Mouse (Mus musculus) G1E-ER4 (cell line): Measurements from ENCODE around the gene Gdf10. TPM values are rescaled to one million over a fixed set of nuclear protein-coding genes. Genes with fewer than 3 reads are reported as not detected.

ENCODE experiments used
- GATA1 ChIP-seq: IDR thresholded peaks from one replicate; pipeline ENCODE4 v1.8.0; 2012; ENCODE audit warnings: low read length, inconsistent platforms
- polyA plus RNA-seq: library from polyadenylated mRNA; stranded (reverse); fragments of >175 nt; gene quantifications from 2 replicates; pipeline ENCODE4 v1.2.3, GENCODE M21; 2012

The Gdf10 gene
- polyA plus RNA-seq, result not detected in 2 replicates

DNA sequence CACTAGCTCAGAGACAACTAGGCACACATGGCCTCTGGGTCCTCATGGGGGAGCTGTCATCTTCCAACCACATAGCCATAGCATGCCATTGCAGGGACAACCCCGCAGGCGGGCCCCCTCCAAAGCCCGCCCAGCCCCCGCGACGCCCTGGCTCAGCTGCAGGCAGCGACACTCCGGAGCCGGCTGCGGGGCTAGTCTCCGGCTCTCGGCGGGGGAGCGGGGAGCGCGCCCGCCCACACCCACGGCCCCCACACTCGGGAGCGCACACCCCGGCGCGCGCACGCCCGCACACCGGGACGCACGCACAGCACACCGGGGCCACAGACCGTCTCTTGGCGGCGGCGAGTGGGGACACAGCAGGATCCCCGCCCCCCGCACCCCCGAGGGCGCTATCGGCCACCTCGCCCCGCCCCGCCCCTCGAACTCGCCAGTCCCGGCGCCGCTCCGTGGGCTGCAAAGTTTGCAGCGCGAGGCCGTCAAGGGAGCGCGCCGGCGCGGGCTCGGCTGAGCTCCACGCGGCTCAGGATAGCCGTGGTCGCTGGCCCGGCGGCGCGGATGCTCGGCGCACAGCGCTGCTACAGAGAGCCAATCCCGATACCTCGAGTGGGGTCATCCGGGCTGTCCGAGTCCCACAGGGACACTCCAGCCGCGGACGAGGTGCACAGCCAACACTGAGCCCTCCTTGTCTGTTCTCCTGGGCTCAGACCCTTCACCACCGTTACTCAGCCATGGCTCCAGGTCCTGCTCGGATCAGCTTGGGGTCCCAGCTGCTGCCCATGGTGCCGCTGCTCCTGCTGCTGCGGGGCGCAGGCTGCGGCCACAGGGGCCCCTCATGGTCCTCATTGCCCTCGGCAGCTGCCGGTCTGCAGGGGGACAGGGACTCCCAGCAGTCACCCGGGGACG, at the start of gene Gdf10:
Gene Gdf10, plus strand, starts transcription at position 420 of the 903 bp plus-strand sequence.
- TF ChIP-seq GATA1, result no peak

DNA sequence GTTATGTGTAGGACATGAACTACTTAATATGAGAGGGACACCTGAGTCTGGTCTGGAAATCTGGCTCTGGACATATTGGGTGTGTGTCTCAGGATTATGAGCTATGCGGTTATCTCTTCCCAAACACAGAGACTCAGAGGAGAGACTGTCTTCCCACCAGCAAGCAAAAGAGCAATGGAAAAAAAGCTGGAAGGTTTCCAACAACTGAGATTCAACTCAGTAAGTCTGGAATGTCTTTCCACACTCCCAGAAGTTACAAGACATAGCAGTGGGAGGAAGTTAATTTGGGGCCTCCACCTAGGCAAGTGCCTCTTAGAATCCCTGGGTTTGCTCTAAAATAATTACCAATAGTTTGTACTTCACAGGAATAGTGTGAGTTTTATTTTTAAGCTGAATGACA, 44.6 kb upstream of the Gdf10 start:
- no peak for TF ChIP-seq GATA1

DNA sequence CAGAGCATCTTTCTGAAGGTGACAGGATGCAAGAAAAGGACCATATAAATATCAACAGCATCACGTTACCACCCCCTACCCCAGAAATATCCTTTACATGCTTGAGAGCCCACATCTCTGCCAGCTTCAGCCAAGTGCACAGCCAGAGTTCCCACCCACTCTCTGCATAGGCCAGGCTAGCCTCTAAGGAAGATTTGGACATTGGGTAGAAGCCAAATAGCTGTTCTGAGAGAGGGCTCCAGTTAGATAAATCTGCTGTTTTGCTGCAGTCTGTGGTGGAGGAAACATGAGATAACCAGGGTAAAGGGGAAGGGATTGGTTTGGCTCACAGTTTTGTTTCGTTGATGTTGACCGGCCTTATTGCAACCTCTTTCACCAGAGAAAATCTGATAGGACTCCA, 43.2 kb upstream of the Gdf10 start:
- no peak for TF ChIP-seq GATA1

DNA sequence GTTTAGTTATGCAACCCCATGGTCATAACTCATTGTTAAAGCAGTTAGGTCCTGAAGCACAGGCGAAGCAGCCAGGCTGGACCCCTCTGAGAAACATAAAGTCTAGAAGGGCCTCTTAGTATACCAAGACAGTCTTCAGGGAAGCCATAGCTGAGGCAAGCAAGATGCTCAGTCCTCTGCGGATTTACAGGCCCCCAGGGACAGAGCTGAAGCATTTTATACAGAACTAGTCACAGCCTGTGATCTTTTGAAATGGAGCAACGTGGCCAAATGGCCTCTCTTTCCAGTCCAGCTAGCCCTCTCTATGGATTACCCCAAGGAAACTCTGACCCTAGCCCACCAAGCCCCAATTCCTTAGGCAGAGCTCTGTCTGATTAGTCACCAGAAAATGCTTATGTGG, 41.9 kb upstream of the Gdf10 start:
- no peak for TF ChIP-seq GATA1

DNA sequence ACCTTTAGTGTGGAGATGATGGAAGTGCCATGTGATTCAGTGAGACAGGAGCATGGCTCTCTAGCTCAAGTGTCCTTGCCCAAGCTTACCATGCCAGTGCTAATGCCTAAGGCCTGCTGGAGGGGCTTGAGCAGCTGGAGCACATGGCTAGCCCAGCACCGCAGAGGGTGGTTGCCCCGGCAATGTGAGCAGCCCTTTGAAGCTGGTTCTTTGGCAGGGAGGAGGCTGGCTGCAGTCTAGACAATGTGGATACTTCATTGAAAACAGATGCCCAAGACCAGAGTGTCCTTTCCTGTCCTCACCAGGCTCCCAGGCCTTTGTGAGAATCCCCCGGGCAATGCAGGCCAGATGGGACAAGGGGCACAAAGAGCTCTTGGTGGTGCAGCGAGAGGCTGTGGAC, 40.3 kb upstream of the Gdf10 start:
- no peak for TF ChIP-seq GATA1

DNA sequence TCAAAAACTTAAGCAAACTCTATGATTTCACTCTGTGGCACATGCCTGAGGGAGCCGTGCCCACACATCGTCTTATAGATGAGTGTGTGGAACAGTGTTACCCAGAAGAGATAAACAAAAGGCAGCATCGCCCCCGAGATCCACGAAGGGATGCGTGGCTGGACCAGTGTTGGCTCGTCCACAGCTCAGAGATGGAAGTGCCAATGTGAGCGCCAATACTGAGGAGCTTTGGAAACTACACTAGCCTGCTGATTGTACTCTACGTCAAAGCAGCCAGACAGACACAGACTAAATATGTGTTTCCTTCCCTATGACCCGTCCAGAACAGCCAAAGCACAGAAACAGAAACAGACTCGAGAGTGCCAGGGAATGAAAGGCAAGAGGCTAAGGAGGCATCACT, 37.9 kb upstream of the Gdf10 start:
- no peak for TF ChIP-seq GATA1

DNA sequence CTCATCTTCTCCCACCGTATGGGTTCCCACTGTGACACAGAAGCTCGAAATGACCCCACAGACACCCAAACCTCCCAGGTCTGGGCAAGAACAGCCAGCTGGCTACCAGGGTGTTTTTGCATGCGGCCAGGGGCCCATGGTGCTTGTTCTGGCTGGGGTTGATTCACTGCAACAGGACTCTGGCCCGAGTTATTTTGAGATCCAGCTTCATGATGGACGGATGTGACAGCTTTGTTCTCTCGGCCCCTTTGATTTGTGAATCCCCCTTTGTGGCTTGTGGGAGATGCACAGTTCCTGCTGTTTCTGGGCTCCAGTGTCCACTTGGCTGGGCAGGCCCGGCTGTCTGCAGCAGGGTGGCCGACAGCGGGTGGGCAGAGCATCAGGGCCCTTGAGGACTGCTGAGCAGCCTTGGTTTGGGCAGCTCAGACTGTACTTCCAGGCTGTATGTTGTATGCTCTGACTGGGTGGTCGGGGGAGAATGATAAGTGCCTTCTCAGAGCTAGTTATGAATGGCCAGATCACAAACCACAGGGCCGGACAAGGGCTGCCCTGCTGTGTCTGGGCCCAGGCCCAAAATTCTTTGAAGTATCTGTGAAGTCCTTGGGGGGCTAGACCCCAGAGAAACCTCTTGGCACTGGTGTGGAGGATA, 34.9 kb upstream of the Gdf10 start:
- TF ChIP-seq GATA1, result no peak

DNA sequence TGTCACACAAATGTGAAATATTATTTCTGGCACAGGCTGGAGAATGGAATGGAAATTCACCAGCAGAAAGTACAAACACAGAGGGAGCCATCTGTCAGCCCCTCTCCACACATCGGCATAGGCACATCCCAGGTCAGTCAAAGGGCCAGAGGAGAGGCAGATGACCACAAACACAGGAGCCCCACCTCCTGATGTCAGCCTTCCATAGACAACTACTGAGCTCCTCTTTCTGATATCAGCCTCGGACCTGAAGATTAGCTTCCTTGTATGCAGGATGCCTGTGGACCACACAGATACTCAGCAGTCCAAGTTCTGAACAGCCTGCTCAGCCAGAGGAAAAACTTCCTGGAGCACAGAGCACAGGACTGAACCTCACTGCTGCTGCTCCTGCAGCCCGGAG, 33.4 kb upstream of the Gdf10 start:
- TF ChIP-seq GATA1, result no peak

DNA sequence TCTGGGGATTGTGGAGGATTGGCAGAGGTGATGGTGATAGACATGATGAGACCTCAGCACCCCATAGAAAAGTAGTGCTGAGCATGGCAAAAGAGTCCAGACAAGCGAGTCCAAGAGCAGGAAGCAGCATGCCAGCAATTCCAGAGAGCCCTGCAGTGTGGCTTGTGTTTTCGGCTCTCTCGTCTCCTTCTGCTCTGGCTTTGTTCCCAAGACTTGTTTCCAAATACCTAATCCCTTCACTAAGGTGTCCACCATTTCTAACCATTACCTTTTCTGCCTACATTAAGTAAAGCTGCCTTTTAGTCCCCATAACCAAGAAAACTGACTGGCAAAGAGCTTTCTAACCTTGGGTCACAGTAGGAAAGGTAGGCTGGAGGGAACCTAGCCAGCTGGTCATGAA, 31.9 kb upstream of the Gdf10 start:
- no peak for TF ChIP-seq GATA1

DNA sequence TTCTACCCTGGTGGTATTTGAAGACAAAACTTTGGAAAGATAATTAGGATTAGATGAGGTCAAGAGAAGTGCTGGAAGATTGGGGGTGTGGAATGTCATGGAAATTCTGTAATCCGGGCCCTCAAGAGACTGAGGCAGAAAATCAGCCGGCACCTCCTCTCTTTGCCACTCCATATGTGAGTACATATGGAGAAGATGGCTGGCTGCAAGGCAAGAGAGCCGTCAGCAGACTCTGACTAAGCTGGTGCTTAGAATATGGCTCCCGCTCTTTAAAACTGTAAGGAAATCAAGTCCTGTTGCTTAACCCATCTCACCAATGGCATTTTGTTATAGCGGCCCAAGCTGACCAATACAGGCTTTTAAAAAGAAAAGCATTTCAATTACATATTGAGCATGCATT, 27.6 kb upstream of the Gdf10 start:
- no peak for TF ChIP-seq GATA1

- no peak for TF ChIP-seq GATA1
Measured at GRCm38 (mm10) chr14:33896628-33897300, 26.6 kb upstream of the Gdf10 start.

GRCm38 (mm10) chr14:33902783-33903182, 20.6 kb upstream of the Gdf10 start:
- TF ChIP-seq GATA1, result no peak

DNA sequence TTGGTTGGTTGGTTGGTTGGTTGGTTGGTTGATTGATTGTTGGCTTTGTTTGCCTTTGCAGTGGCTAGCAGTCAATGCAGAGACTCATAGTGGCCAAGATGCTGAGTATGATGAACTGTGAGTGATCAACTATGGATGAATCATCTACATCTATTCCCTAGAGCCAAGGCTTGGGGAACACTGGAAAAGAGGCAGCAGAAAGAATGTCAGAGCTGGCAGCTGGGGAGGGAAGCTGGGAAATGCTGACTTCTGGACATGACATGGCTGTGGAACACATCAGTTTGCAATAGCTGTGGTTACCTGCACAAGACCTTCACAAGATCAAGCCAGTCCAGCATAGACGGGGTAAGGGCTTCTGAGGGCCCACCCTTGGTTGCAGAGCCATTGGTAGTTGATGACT, 20.2 kb upstream of the Gdf10 start:
- TF ChIP-seq GATA1, result no peak

DNA sequence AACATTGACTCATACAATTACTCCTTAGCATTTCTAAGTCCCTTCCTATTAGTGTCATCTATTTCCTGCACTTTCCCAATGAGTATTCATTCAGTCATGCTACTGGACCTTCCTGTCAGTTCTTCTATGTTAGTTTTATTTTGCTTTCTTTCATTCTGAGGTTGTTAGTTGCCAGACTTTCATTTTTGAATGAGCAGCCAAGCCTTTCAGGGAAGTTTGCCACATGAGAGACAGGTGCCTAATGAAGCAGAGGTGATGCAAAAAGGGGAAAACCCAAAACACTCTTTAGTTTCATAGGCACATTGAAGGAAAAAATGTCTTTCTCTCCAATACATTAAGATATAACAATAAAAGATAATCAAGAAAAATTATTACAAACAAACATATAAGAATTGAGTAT, 18.5 kb upstream of the Gdf10 start:
- TF ChIP-seq GATA1, result no peak

- TF ChIP-seq GATA1, result no peak
Measured at GRCm38 (mm10) chr14:33913727-33914126, 9.7 kb upstream of the Gdf10 start.

DNA sequence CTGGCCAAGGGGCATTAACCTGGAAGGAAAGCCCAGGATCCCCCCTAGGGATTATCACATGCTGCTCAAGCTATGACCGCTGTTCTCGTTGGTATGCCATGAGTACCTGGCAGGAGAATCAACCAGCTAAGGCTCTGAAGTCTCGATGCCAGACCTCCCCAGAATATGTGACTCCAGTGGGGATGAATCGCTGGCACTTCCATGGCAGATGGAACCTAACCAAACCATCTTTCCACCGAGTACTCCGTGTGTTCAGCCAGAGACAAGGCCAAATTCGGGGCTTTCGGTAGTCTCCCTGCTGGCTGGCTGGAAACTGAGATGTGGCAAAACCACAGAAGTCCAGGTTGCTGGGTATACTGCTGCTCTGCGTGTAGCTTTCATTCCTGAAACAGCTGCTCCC, 9.2 kb upstream of the Gdf10 start:
- no peak for TF ChIP-seq GATA1
